ENCODE assay signal across 24 mouse cellular contexts in the genomic region with DNA sequence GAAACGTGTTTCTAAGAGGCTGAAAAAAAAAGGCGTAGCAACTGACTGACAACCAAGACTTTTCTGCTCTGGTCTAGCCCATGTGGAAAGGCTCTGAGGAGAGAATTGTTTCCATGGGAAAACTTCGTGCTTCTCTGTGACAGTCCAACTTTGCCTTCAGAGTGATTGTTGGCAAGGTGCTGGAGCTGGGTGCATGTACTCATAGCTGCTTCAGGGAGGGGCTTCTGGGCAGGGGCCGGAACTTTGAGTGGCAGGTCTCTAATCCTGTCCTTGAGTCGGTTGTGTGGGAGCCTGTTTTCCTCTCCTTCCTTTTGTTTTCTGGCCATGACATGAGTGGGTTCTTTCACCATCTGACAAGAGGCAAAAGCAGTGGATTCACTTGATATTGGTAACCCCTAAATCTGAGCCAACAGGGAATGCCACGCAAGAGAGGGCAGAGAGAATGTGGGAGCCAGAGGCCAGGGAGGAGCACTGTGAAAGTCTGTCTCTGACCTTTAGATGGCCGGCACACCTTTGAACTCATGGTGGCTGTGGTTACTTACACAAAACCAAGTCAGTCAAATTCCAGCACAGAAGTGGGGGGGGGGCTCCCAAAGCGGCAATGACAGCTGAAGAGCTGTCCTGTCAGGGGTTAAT.
DNase-seq lines count a peak whose midpoint lies in the region; ATAC-seq and TF ChIP-seq lines count a peak whose summit lies in the region.
"Had no signal": no experiment of that assay in that cellular context is flagged by ENCODE, and none has a peak within 500 bp of the region (broad histone marks: within the 10 kb centered on the region; RNA-seq: fewer than 3 reads in every experiment).

No protein-coding gene starts in this region.

- 0 out of 2 replicates have a peak, but pooled peaks cover 3% of the 10 kb centered on the region for H3K4me1 ChIP-seq in kidney, adult 2 months (ENCODE audit: control insufficient read depth, insufficient read depth, low read length)
- no peaks in the 10 kb centered on the region for H3K4me1 ChIP-seq in kidney, embryonic 14.5 days (ENCODE audit: control insufficient read depth, insufficient read depth, low read length)
- H3K4me1 ChIP-seq in midbrain, embryonic 13.5 days (replicated peaks) = peaks cover 8% of the 10 kb centered on the region
- H3K4me1 ChIP-seq: embryonic facial prominence, embryonic 15.5 days; limb, embryonic 10.5 days had no signal

- CTCF ChIA-PET in Patski (lab: Charles Lee) = no interaction called here

- H3K27me3 ChIP-seq in kidney, adult 2 months (replicated peaks; ENCODE audit: control insufficient read depth, insufficient read depth, low read length) = no peaks in the 10 kb centered on the region
- H3K27me3 ChIP-seq in kidney, embryonic 14.5 days (ENCODE audit: control insufficient read depth, insufficient read depth, low read length) = no peaks in the 10 kb centered on the region
- H3K27me3 ChIP-seq in Patski = no peaks in the 10 kb centered on the region
- H3K27me3 ChIP-seq in midbrain, embryonic 13.5 days = peaks cover 20% of the 10 kb centered on the region
- H3K27me3 ChIP-seq: embryonic facial prominence, embryonic 15.5 days; heart, embryonic 13.5 days; stomach, embryonic 15.5 days had no signal

- H3K4me2 ChIP-seq in kidney, embryonic 14.5 days (replicated peaks; ENCODE audit: low read depth, low read length) = no peak overlapping the region
- H3K4me2 ChIP-seq in midbrain, embryonic 13.5 days (replicated peaks) = no peak overlapping the region
- H3K4me2 ChIP-seq: embryonic facial prominence, embryonic 15.5 days; heart, embryonic 13.5 days; liver, embryonic 11.5 days; lung, embryonic 14.5 days; stomach, embryonic 15.5 days had no signal

- TF ChIP-seq CTCF in kidney, adult 2 months (conservative IDR thresholded peaks at IDR 0.05; ENCODE audit: insufficient read depth, insufficient read length, low read depth, low read length) = no peak
- no peak for TF ChIP-seq CTCF in Patski (IDR thresholded peaks at IDR 0.05)

- POLR2A ChIA-PET in Patski (lab: Charles Lee) = no interaction called here

- peak; percentile 61 for DNase-seq in heart, adult 11 months
- no peak for DNase-seq in heart, postnatal 4 days
- peak; percentile 68 for DNase-seq in kidney, adult 2 months
- no peak for DNase-seq in Patski (ENCODE audit: low read depth, low spot score)
- no peak for DNase-seq in thymus, adult 18-20 months
- DNase-seq in layer of hippocampus, postnatal 25 days (ENCODE audit: extremely low spot score in 1 of 2, low spot score in 1 of 2) = no peak
- DNase-seq: adrenal gland, postnatal 25 days; cerebellum, adult 18-20 months; cerebellum, postnatal 25 days; embryo, embryonic 11 days; gastrocnemius, postnatal 10 days; heart, adult 18-20 months; heart, postnatal 36 days; lung, embryonic 14.5 days; right cerebral cortex, postnatal 25 days had no signal

- WGBS in kidney, adult 2 months = 45% methylated on average over 8 of the region's 8 CpGs
- 56% methylated on average over 8 of the region's 8 CpGs for WGBS in kidney, embryonic 14.5 days
- WGBS in midbrain, embryonic 13.5 days = 29% methylated on average over 8 of the region's 8 CpGs

- no peaks in the 10 kb centered on the region for H3K36me3 ChIP-seq in kidney, adult 2 months (ENCODE audit: control insufficient read depth, insufficient read depth, low read length)
- H3K36me3 ChIP-seq in kidney, embryonic 14.5 days (ENCODE audit: control insufficient read depth, insufficient read depth, low read length) = no peaks in the 10 kb centered on the region
- no peaks in the 10 kb centered on the region for H3K36me3 ChIP-seq in midbrain, embryonic 13.5 days
- H3K36me3 ChIP-seq: embryonic facial prominence, embryonic 15.5 days; G1E; heart, embryonic 13.5 days; limb, embryonic 10.5 days; stomach, embryonic 15.5 days had no signal

- no peak overlapping the region for H3K27ac ChIP-seq in kidney, adult 2 months (ENCODE audit: insufficient read depth, low read depth, low read length)
- no peak overlapping the region for H3K27ac ChIP-seq in kidney, embryonic 14.5 days (ENCODE audit: low read depth, low read length)
- no peak overlapping the region for H3K27ac ChIP-seq in midbrain, embryonic 13.5 days
- H3K27ac ChIP-seq: embryonic facial prominence, embryonic 15.5 days; heart, embryonic 13.5 days; limb, embryonic 10.5 days; macrophage; stomach, embryonic 15.5 days had no signal

- H3K9ac ChIP-seq in kidney, embryonic 14.5 days (ENCODE audit: low read depth, low read length) = no peak overlapping the region
- H3K9ac ChIP-seq in midbrain, embryonic 13.5 days (replicated peaks) = no peak overlapping the region
- H3K9ac ChIP-seq: embryonic facial prominence, embryonic 15.5 days; heart, embryonic 13.5 days; lung, embryonic 14.5 days; stomach, embryonic 15.5 days had no signal

- no peak for TF ChIP-seq POLR2A in kidney, adult 2 months (IDR thresholded peaks at IDR 0.05; ENCODE audit: low read depth, low read length)

- no peak for ATAC-seq in kidney, embryonic 14.5 days (ENCODE audit: low FRiP score, low TSS enrichment)
- peak; percentile 51 for ATAC-seq in Patski
- ATAC-seq in midbrain, embryonic 13.5 days = peak; percentile 77

- H3K4me3 ChIP-seq in kidney, adult 2 months (ENCODE audit: insufficient read depth, low read depth, low read length) = no peak overlapping the region
- H3K4me3 ChIP-seq in kidney, embryonic 14.5 days (ENCODE audit: low read length) = no peak overlapping the region
- no peak overlapping the region for H3K4me3 ChIP-seq in midbrain, embryonic 13.5 days (replicated peaks)
- H3K4me3 ChIP-seq: embryonic facial prominence, embryonic 15.5 days; heart, embryonic 13.5 days; limb, embryonic 10.5 days; stomach, embryonic 15.5 days had no signal

- in situ Hi-C loops in Patski (cut with MboI; ENCODE audit: low pct_unique_long_range_greater_than_20kb) = no loop called here

- H3K9me3 ChIP-seq in kidney, embryonic 14.5 days (ENCODE audit: control insufficient read depth, low read length) = no peaks in the 10 kb centered on the region
- H3K9me3 ChIP-seq in midbrain, embryonic 13.5 days = no peaks in the 10 kb centered on the region
- H3K9me3 ChIP-seq: embryonic facial prominence, embryonic 15.5 days; G1E; heart, embryonic 13.5 days; limb, embryonic 10.5 days; stomach, embryonic 15.5 days had no signal

Comparison
In these comparisons a context has a peak if more than half of its experiments do, and no peak if none do; other contexts are left out.
1. DNase-seq: peak in heart, adult 11 months (single experiment) and kidney, adult 2 months (single experiment); none in heart, postnatal 4 days (single experiment), Patski (single experiment), thymus, adult 18-20 months (0 of 2) and layer of hippocampus, postnatal 25 days (0 of 2).